Mouse (Mus musculus) hindbrain, embryonic 10.5 days (tissue): Measurements from ENCODE around the gene Mapkapk3. TPM values are rescaled to one million over a fixed set of nuclear protein-coding genes. Genes with fewer than 3 reads are reported as not detected.

Experiments used
- DNase-seq: peaks from one replicate; pipeline ENCODE4 v3.0.0-alpha.2; 2017; ENCODE audit warnings: low spot score
- H3K27ac ChIP-seq: fragments of 300-500 bp; sonication (generic); 2 replicates; pipeline ENCODE4 v1.5.1; 2016; ENCODE audit warnings: mild to moderate bottlenecking, moderate library complexity
- H3K27me3 ChIP-seq: fragments of 300-500 bp; sonication (generic); 2 replicates; pipeline ENCODE4 v1.6.1; 2016; ENCODE audit warnings: mild to moderate bottlenecking; ENCODE audit not compliant: poor library complexity, insufficient read depth, severe bottlenecking
- H3K36me3 ChIP-seq: fragments of 300-500 bp; sonication (generic); 2 replicates; pipeline ENCODE4 v1.6.1; 2016; ENCODE audit warnings: mild to moderate bottlenecking, moderate library complexity
- H3K4me1 ChIP-seq: fragments of 300-500 bp; sonication (generic); replicated peaks from 2 replicates; pipeline ENCODE4 v1.6.1; 2016; ENCODE audit warnings: mild to moderate bottlenecking
- H3K4me3 ChIP-seq: fragments of 300-500 bp; sonication (generic); 2 replicates; pipeline ENCODE4 v1.5.1; 2016; ENCODE audit warnings: mild to moderate bottlenecking, moderate library complexity
- H3K9me3 ChIP-seq: fragments of 300-500 bp; sonication (generic); 2 replicates; pipeline ENCODE4 v1.6.1; 2016; ENCODE audit warnings: mild to moderate bottlenecking, moderate library complexity
- WGBS: fragments of 180-500 bp; shearing (Covaris S2); methylation state at CpG from one replicate; pipeline ENCODE4 v1.1.7; 2016; 5-methylcytosine and 5-hydroxymethylcytosine counted together
- polyA plus RNA-seq: library from polyadenylated mRNA; unstranded; fragments of >200 nt; fragmentation: Nextera tagmentation; extraction: Ambion mirVana; gene quantifications from 2 replicates; pipeline ENCODE4 v1.2.1, GENCODE M21; 2016

The Mapkapk3 gene
- 4.9 and 5.1 TPM in 2 replicates for polyA plus RNA-seq

DNA sequence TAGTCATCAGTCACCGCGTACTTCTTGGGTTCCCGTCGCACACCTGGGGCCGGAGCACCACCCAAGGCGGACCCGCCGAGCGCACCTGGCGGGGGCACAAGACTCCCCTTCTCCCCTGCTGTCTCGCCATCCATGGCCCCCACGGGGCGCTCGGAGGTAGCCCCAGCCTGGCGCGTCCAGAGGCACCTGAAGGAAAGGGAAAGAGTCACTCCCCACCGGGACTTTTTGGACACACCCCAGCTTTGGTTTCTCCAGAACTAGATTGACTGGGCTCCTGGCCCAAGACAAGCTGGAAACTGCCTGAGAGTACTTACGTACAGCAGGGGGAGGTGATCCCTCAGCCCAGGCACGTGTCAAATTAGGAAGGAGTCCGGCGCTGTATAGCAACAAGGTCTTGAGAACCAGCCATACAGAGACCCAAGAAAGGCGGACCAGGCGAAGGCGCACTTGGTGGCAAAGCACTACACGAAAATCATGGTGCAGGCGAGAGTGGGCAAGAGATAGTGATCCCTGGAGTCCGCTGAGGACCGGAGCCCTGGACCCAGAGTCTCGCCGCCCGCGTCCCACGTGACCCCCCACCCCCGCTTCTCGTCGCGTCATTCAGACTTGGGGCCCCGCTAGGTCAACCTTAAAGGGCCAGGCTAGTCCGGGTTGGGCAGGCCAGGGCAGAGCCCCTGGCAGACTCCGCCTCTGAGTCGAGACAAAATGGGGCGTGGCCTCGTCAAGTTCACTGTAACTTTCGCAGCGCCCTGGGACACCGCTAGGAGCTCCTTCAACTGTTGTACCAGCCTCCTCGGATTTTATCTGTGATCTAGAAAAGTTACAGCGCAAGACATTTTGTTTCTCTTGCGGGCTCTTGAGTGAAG is at the start of gene Mapkapk3:
Gene Mapkapk3, minus strand, starts transcription at position 667 of the 866 bp plus-strand sequence.
- Histone ChIP-seq H3K9me3 (no peaks in the 10 kb centered on the region), H3K27me3 (peaks cover 37% of the 10 kb centered on the region), H3K36me3 (no peaks in the 10 kb centered on the region), H3K4me1 (peaks cover 42% of the 10 kb centered on the region), H3K4me3 (peak within 1 kb of the TSS; percentile 61), H3K27ac (peak within 1 kb of the TSS; percentile 75)
- peak; percentile 86 for DNase-seq
- WGBS = 2% methylated on average over 49 of the region's 49 CpGs

DNA sequence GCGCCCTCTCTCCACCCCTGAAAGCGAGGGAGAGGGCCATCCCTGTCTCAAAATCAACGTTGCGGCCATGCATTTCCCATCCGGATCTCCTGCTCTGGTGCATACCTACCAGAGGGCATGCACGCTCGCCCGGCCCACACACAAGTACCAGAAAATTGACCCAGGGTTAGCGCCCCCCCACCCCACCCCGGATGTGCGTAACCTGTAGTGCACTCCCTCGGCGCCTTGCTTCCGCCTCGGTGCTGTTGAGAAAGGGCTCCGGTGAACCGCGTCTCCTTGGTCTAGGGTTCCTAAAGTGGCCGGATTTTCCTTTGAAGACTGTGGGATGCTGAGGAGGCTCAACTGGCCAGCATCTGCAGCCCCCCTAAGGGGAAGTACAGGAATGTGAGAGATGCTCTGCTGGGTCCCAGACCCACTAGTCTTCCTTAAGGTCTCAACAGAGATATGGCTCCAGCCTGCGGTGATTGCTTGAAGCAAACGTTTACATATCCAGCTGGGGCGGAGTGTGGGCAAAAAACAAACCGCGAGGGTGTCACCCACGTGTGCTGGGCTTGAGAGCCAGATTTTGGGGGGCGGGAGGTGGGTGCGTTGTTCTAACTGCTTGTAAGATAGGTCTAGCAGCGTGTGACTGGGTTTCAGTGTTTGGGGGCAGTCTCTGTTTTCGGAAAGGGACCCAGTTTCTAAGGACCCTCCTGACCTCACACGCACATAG is 48.7 kb upstream of the Mapkapk3 start, which contains the start of gene Hemk1:
Gene Hemk1, minus strand, starts transcription at position 179 of the 712 bp plus-strand sequence.
- Histone ChIP-seq H3K27ac (peak within 1 kb of the TSS; percentile 90), H3K27me3 (peaks cover 26% of the 10 kb centered on the region), H3K4me3 (peak within 1 kb of the TSS; percentile 69), H3K36me3 (no peaks in the 10 kb centered on the region; the same call in 1 of the 2 replicates), H3K9me3 (no peaks in the 10 kb centered on the region), H3K4me1 (peaks cover 42% of the 10 kb centered on the region)
- peak; percentile 83 for DNase-seq
- 5% methylated on average over 30 of the region's 30 CpGs for WGBS

DNA sequence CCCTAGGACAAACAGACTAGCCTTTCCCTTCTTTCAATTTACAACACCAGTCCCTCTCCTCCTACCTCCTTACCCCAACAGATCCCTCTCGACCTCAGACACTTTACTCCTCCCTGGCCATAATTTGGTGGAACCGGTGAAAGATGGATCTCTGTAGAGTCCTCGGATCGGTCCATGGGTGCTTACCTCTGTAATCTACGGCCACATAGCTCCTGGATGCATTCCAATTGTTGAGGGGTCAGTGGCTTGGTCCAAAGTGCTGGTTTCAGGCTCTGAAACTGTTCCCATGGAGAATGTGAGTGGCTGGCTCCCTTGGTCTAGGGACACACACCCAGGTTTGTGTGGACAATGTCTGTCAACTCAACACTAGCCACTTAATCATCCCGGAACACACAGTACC is 46.7 kb upstream of the Mapkapk3 start:
- DNase-seq = no peak
- peaks cover 41% of the 10 kb centered on the region for H3K4me1 ChIP-seq
- H3K4me3 ChIP-seq = no peak overlapping the region
- H3K9me3 ChIP-seq = no peaks in the 10 kb centered on the region
- H3K27me3 ChIP-seq = peaks cover 7% of the 10 kb centered on the region
- peaks cover 19% of the 10 kb centered on the region for H3K36me3 ChIP-seq
- WGBS = 89% methylated on average over 6 of the region's 6 CpGs
- H3K27ac ChIP-seq = no peak overlapping the region

DNA sequence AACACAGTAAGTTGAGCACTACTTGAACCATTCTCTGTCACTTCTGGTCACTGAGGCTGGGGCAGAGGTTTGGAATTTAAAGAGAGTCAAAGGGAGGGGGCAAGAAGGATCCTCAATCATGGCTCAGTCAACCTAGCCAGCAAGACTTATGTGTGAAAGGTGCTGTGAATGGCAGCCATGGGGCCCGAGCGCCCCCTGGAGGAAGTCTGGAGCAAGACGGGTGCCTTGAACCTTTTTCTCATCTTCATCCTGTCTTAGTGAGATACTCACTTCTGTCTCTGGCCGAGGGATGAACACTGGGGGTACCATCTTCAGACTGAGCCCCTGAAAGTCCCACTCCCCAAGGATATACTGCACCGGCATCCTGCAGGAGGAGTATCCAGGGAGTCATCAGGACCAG is 46.2 kb upstream of the Mapkapk3 start:
- Histone ChIP-seq H3K9me3 (no peaks in the 10 kb centered on the region), H3K27me3 (peaks cover 2% of the 10 kb centered on the region; the same call in 1 of the 2 replicates), H3K36me3 (peaks cover 23% of the 10 kb centered on the region), H3K27ac (no peak overlapping the region), H3K4me3 (no peak overlapping the region), H3K4me1 (peaks cover 36% of the 10 kb centered on the region)
- WGBS = 18% methylated on average over 5 of the region's 5 CpGs
- DNase-seq = peak; percentile 65

DNA sequence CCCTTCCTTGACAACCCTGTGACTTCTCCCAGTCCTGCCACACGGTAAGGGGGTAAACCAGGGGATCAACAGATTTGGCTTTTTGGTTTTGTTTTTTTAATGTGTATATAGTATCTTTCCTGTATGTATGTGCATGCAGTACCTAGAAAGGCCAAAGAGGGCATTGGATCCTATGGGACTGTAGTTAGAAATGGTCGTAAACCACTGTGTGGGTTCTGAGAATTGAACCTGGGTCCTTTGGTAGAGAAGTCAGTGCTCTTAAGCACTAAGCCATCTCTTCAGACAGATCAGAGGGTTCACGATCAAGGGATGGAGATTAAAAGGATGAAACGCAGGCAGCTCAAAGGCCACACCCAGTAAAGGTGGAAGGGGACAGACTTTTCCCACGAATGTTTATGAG is 45.4 kb upstream of the Mapkapk3 start:
- WGBS = 94% methylated on average over 5 of the region's 5 CpGs

DNA sequence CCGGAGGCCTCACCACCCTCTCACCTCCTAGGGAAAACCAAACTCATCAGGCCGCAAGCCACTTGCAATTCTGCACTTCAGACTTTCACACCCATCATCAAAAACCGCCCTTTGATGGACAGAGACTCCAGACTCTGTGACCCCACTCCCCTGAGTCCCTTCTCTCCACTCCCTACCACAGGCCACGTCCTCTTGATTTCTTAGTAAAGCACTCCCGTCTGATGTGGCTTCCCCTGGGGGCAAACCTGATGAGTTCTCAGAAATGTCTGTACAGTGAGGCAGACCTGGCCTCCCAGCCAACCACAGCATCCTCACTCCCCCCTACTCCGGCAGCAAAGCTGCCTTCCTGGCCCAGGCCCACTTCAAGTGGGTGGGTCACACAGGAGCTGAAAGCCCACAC is 44.7 kb upstream of the Mapkapk3 start:
- Histone ChIP-seq H3K4me1 (peaks cover 24% of the 10 kb centered on the region), H3K27me3 (no peaks in the 10 kb centered on the region), H3K4me3 (no peak overlapping the region), H3K27ac (no peak overlapping the region), H3K9me3 (no peaks in the 10 kb centered on the region), H3K36me3 (peaks cover 29% of the 10 kb centered on the region)
- 89% methylated on average over 6 of the region's 6 CpGs for WGBS
- DNase-seq = no peak

More for the DNA sequence above, 45.4 kb upstream of the Mapkapk3 start:
- Histone ChIP-seq H3K36me3 (peaks cover 29% of the 10 kb centered on the region), H3K27ac (no peak overlapping the region), H3K9me3 (no peaks in the 10 kb centered on the region), H3K27me3 (no peaks in the 10 kb centered on the region), H3K4me3 (no peak overlapping the region), H3K4me1 (peaks cover 29% of the 10 kb centered on the region)
- DNase-seq = no peak

DNA sequence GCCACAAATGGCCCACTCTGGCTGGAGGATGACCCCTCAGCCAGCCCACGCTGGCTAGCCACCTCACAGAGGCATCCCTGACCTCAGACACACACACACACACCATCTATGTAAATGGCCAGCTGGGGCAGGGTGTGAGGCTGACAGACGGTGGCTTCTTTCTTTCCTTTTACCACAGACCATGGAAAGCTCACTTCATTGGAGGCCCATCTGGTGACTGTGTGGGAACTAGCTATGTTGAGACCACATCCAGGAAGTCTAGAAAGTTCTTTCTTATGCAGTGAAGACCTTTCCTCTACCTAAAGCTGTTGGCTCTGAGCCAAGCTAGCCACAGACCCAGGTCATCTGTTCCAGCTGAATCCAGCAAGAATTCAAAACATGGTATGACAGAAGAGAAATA is 44.0 kb upstream of the Mapkapk3 start:
- Histone ChIP-seq H3K27ac (no peak overlapping the region), H3K4me3 (no peak overlapping the region), H3K36me3 (peaks cover 29% of the 10 kb centered on the region), H3K9me3 (no peaks in the 10 kb centered on the region), H3K4me1 (peaks cover 17% of the 10 kb centered on the region), H3K27me3 (no peaks in the 10 kb centered on the region)
- 70% methylated on average over 2 of the region's 2 CpGs for WGBS
- no peak for DNase-seq

DNA sequence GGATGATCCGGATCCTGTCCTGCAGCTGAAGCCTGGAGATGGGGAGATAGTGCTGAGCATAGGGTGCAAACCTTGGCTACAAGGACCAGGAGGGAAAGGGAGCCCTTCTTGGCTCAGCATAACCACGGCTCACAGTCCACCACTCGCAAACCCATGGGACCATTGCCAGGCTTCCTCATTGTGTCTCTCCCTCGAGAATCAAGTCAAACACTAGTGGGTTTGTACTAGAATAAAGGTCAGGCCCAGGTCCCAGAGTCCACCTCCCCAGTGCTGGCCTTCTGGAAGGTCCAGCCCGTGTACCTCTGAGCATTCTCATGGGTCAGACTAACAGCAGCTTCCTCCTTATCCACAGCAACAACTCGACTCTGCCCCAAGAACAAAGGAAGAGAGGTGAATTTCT is 41.1 kb upstream of the Mapkapk3 start:
- Histone ChIP-seq H3K36me3 (peaks cover 42% of the 10 kb centered on the region), H3K4me3 (no peak overlapping the region), H3K9me3 (no peaks in the 10 kb centered on the region), H3K27me3 (no peaks in the 10 kb centered on the region), H3K27ac (no peak overlapping the region), H3K4me1 (0 out of 2 replicates have a peak, but pooled peaks cover 2% of the 10 kb centered on the region)
- DNase-seq = no peak
- WGBS = 82% methylated on average over 6 of the region's 6 CpGs

DNA sequence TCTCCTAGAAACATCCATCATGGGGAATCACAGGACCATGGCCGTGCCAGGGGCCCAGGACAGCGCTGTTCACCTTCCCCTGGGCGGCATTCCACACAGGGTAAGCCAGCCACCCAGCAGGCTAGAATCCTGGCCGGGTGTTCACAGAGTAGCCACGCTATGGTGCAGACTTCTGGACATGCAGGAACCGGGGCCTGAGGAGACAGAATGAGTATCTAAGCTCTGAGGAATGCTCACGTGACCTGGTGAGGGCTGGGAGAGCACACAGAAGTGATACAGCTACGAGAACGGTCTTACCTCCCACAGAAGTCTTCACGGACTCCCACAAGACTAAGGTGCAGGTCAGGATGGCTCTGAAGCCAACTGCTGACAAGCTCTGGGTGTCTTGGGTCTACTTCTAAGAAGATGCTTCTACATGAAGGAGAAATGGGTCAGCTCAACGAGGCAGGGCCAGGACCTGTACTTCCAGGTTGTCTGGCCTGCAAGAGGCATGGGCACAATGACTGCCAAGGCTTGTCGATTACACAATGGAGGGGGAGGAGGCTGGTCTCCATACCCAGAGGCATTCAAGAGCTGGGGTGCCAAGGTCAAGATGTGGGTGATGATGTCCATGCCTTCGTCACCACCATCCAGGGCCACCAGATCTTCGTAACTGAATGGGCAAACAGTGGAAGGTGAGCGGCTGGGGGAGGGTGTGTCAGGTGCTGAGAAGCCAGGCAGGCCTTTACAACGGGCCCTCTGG is 38.4 kb upstream of the Mapkapk3 start:
- H3K36me3 ChIP-seq = peaks cover 40% of the 10 kb centered on the region
- no peaks in the 10 kb centered on the region for H3K27me3 ChIP-seq
- no peaks in the 10 kb centered on the region for H3K9me3 ChIP-seq
- H3K27ac ChIP-seq = no peak overlapping the region
- H3K4me3 ChIP-seq = no peak overlapping the region
- 92% methylated on average over 16 of the region's 16 CpGs for WGBS
- DNase-seq = no peak
- H3K4me1 ChIP-seq = 0 out of 2 replicates have a peak, but pooled peaks cover 6% of the 10 kb centered on the region

DNA sequence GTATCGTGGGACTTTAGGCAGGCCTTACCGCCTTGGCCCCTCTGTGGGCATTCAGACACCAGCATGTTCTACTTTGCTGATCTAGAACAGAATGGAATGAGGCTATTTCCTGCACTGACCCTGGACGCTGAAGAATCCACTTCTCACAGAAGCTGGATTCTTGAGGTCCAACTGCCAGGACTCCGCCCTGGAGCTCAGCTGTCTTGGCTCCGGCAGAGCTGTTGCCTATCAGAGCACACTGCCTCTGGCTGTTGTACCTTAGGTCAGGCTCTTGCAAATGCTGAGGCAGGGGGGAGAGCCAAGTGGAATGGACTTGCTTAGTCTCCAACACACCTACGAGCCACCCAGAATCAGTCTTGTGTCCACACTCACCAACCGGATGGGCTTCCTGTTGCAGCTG is 36.2 kb upstream of the Mapkapk3 start:
- no peaks in the 10 kb centered on the region for H3K9me3 ChIP-seq
- H3K36me3 ChIP-seq = peaks cover 18% of the 10 kb centered on the region
- 90% methylated on average over 7 of the region's 7 CpGs for WGBS
- H3K4me1 ChIP-seq = 0 out of 2 replicates have a peak, but pooled peaks cover 6% of the 10 kb centered on the region
- no peak for DNase-seq
- H3K4me3 ChIP-seq = no peak overlapping the region
- no peaks in the 10 kb centered on the region for H3K27me3 ChIP-seq
- H3K27ac ChIP-seq = no peak overlapping the region

DNA sequence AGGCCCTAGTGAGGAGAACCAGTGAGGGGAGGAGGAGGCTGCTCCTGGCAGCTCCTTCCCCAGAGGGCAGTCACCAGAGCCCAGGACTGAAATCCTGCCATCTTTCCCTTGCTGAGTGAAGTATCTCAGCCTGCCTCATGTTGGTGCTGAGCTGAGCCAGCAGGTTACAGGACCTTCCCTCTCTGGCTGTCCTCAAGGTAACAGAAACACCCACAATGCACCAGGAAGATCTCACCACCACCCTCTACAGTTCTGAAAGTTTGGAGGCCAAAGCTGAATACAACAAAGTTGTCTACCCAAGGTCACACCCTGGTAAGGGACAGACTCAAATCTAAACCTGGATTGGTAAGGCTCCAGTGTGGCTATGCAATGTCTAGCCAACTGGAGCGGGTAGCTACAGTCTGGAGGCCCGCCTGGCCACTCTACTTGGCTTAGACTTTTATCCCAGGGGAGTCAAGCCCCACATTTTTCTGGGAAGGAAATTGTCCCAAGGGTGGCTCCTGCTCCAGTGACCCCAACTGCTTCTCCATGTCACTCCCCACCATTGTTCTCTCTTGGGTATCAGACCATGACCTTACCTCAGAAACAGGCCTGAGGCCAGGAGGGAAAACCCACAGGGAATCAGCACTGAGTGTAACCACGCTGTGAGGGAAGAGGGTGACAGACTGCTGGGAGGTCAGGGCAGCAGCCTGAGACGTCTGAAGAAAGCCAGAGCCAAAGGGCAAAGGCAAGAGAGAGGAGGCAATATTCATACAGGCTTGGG is 35.3 kb upstream of the Mapkapk3 start:
- no peak for DNase-seq
- Histone ChIP-seq H3K36me3 (peaks cover 13% of the 10 kb centered on the region), H3K27ac (no peak overlapping the region), H3K4me3 (no peak overlapping the region), H3K4me1 (0 out of 2 replicates have a peak, but pooled peaks cover 6% of the 10 kb centered on the region), H3K9me3 (no peaks in the 10 kb centered on the region), H3K27me3 (no peaks in the 10 kb centered on the region)
- 53% methylated on average over 4 of the region's 4 CpGs for WGBS

DNA sequence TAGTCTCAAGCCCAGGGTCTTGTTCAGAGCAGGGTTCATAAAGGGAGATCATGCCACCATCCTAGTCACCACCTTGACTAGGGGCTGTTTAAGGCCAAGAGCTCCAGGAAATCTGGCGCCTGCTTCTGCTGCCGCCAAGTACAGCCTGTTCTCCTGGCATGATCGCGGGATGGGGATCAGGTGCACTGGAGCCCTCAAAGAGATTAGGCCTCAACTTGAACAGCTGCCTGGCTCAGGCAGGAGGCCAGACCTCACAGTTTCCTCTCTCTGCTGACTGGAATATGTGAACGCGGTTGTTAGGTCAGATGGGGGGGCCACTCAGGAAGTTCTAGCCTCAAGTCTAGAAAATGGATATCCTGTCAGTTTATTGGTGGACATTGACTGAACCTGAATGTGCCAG is 33.9 kb upstream of the Mapkapk3 start:
- DNase-seq = no peak
- H3K4me1 ChIP-seq = 0 out of 2 replicates have a peak, but pooled peaks cover 6% of the 10 kb centered on the region
- no peak overlapping the region for H3K4me3 ChIP-seq
- no peaks in the 10 kb centered on the region for H3K27me3 ChIP-seq
- H3K9me3 ChIP-seq = no peaks in the 10 kb centered on the region
- H3K36me3 ChIP-seq = peaks cover 13% of the 10 kb centered on the region
- no peak overlapping the region for H3K27ac ChIP-seq
- WGBS = 91% methylated on average over 6 of the region's 6 CpGs
